Mouse (Mus musculus) kidney, embryonic 14.5 days (tissue): ENCODE results near the gene Itih3. TPM values are rescaled to one million over a fixed set of nuclear protein-coding genes. Genes with fewer than 3 reads are reported as not detected.
A peak's percentile ranks its signal among the peaks of the same experiment; 100 is the strongest.

Source experiments
- ATAC-seq: fragments of 200-750 bp; cut with Nextera tagmentation; 2 replicates; pipeline ENCODE4 v1.8.0; 2017; ENCODE audit warnings: moderate number of reproducible peaks, mild to moderate bottlenecking, moderate TSS enrichment, moderate library complexity; ENCODE audit not compliant: low FRiP score, low TSS enrichment
- H3K27ac ChIP-seq: fragments of 300-500 bp; sonication (generic); 2 replicates; pipeline ENCODE4 v1.5.1; 2014; ENCODE audit warnings: low read depth, mild to moderate bottlenecking, low read length, moderate library complexity, mixed read lengths
- H3K27me3 ChIP-seq: fragments of 300-500 bp; sonication (generic); 2 replicates; pipeline ENCODE4 v1.6.1; 2014; ENCODE audit warnings: mild to moderate bottlenecking, low read length; ENCODE audit not compliant: control insufficient read depth, insufficient read depth
- H3K36me3 ChIP-seq: fragments of 300-500 bp; sonication (generic); 2 replicates; pipeline ENCODE4 v1.6.1; 2014; ENCODE audit warnings: low read length, mixed read lengths; ENCODE audit not compliant: control insufficient read depth, insufficient read depth
- H3K4me1 ChIP-seq: fragments of 300-500 bp; sonication (generic); 2 replicates; pipeline ENCODE4 v1.6.1; 2014; ENCODE audit warnings: low read length, mixed read lengths; ENCODE audit not compliant: control insufficient read depth, insufficient read depth
- H3K4me2 ChIP-seq: fragments of 300-500 bp; sonication (generic); replicated peaks from 2 replicates; pipeline ENCODE4 v1.6.1; 2014; ENCODE audit warnings: low read depth, mild to moderate bottlenecking, low read length
- H3K4me3 ChIP-seq: fragments of 300-500 bp; sonication (generic); 2 replicates; pipeline ENCODE4 v1.5.1; 2014; ENCODE audit warnings: mild to moderate bottlenecking, low read length
- H3K9ac ChIP-seq: fragments of 300-500 bp; sonication (generic); 2 replicates; pipeline ENCODE4 v1.6.1; 2014; ENCODE audit warnings: low read depth, mild to moderate bottlenecking, low read length, moderate library complexity
- H3K9me3 ChIP-seq: fragments of 300-500 bp; sonication (generic); 2 replicates; pipeline ENCODE4 v1.6.1; 2016; ENCODE audit warnings: low read length; ENCODE audit not compliant: control insufficient read depth
- WGBS: fragments of 180-500 bp; shearing (Covaris S2); extraction: QIAGEN DNeasy Blood & Tissue Kit; methylation state at CpG from one replicate; pipeline ENCODE4 v1.1.7; 2014; 5-methylcytosine and 5-hydroxymethylcytosine counted together
- polyA plus RNA-seq: library from polyadenylated mRNA; unstranded; fragments of >200 nt; fragmentation: Nextera tagmentation; extraction: Ambion mirVana; gene quantifications from 2 replicates; pipeline ENCODE4 v1.2.1, GENCODE M21; 2014

The Itih3 gene
- polyA plus RNA-seq, 1 experiment from 2014 or later: 0.30 TPM

DNA sequence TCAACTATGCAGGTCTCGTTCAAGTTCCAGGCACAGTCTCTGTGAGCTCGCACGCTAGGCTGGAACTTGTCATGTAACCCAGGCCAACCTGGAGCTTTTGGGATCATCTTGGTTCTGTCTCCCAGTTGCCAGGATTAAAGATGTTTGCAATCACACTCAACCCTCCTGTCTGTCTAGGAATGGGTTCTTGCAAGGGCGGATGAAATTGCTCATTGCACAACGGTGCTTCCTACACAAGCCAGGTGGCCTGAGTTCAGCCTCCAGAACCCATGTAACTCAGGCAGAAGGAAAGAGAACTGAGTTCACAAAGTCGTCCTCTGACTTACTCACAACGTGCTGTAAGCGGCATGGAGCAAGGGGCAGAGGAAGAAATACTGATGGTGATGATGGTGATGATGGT lies 12.4 kb downstream of the Itih3 start:
- Histone ChIP-seq H3K9me3 (no peaks in the 10 kb centered on the region), H3K36me3 (no peaks in the 10 kb centered on the region), H3K27me3 (no peaks in the 10 kb centered on the region), H3K9ac (no peak overlapping the region), H3K4me2 (no peak overlapping the region), H3K27ac (no peak overlapping the region), H3K4me1 (no peaks in the 10 kb centered on the region), H3K4me3 (no peak overlapping the region)
- no peak for ATAC-seq
- 92% methylated on average over 8 of the region's 8 CpGs for WGBS

DNA sequence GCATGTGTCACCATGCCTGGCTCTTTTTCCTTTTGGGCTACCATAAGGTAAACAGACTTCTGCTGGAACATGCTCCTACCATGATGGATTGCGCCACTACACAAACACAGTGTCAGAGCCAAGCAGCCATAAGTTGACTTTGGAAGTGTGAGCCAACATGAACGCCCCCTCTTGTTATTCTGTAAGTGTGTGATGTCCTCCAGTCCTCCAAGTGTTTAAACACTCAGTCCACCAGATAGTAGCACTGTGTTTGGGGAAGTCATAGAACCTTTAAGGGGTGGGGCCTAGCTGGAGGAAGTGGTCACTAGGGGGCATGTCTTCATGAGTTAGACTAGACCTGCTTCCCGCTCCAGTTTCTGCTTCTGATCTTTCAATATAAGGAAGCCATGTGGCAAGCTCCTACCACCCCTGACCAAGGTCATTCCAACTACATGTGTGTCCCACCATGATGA lies 15.7 kb downstream of the Itih3 start:
- H3K4me3 ChIP-seq: no peak overlapping the region
- no peaks in the 10 kb centered on the region for H3K36me3 ChIP-seq
- no peaks in the 10 kb centered on the region for H3K9me3 ChIP-seq
- H3K4me1 ChIP-seq: no peaks in the 10 kb centered on the region
- WGBS: 63% methylated on average over 3 of the region's 3 CpGs
- H3K4me2 ChIP-seq: no peak overlapping the region
- no peak for ATAC-seq
- no peak overlapping the region for H3K9ac ChIP-seq
- H3K27me3 ChIP-seq: no peaks in the 10 kb centered on the region
- H3K27ac ChIP-seq: no peak overlapping the region

GRCm38 (mm10) chr14:30906001-30906400 lies 17.6 kb downstream of the Itih3 start:
- H3K36me3 ChIP-seq: no peaks in the 10 kb centered on the region
- no peak overlapping the region for H3K27ac ChIP-seq
- no peak overlapping the region for H3K9ac ChIP-seq
- WGBS: 89% methylated on average over 6 of the region's 6 CpGs
- no peak overlapping the region for H3K4me2 ChIP-seq
- H3K27me3 ChIP-seq: no peaks in the 10 kb centered on the region
- H3K9me3 ChIP-seq: no peaks in the 10 kb centered on the region
- H3K4me3 ChIP-seq: no peak overlapping the region
- ATAC-seq: no peak
- H3K4me1 ChIP-seq: no peaks in the 10 kb centered on the region

GRCm38 (mm10) chr14:30904307-30904706 lies 19.3 kb downstream of the Itih3 start:
- no peaks in the 10 kb centered on the region for H3K4me1 ChIP-seq
- no peak overlapping the region for H3K4me3 ChIP-seq
- no peaks in the 10 kb centered on the region for H3K9me3 ChIP-seq
- H3K27ac ChIP-seq: no peak overlapping the region
- H3K27me3 ChIP-seq: no peaks in the 10 kb centered on the region
- no peaks in the 10 kb centered on the region for H3K36me3 ChIP-seq
- WGBS: 85% methylated on average over 8 of the region's 8 CpGs
- H3K9ac ChIP-seq: no peak overlapping the region
- no peak for ATAC-seq
- H3K4me2 ChIP-seq: no peak overlapping the region

DNA sequence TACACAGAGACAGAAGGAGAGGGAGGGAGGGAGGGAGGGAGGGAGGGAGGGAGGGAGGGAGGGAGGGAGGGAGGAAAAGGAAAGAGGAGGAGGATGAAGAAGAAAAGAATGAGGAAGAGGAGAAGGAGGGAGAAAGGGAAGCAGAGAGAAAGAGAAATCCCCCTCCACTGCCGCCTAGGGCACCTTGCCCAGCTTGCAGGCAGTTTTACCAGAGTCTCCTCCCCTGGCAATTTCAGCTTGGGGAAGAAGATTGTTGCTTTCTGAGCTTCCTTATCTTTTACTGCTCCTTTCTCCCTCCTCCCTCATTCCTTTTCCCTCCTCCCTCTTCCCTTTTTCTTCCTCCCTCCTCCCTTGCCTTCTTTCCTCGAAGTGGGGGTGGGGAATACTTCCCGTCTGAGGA lies 20.5 kb downstream of the Itih3 start:
- H3K9me3 ChIP-seq: no peaks in the 10 kb centered on the region
- 66% methylated on average over 3 of the region's 3 CpGs for WGBS
- H3K4me1 ChIP-seq: no peaks in the 10 kb centered on the region
- ATAC-seq: no peak
- no peak overlapping the region for H3K27ac ChIP-seq
- no peak overlapping the region for H3K9ac ChIP-seq
- no peaks in the 10 kb centered on the region for H3K27me3 ChIP-seq
- no peak overlapping the region for H3K4me2 ChIP-seq
- no peak overlapping the region for H3K4me3 ChIP-seq
- no peaks in the 10 kb centered on the region for H3K36me3 ChIP-seq

- H3K4me2 ChIP-seq: no peak overlapping the region
Observed at GRCm38 (mm10) chr14:30902628-30903027, 20.9 kb downstream of the Itih3 start.

GRCm38 (mm10) chr14:30899972-30900371 lies 23.6 kb downstream of the Itih3 start:
- H3K9me3 ChIP-seq: no peaks in the 10 kb centered on the region
- 74% methylated on average over 3 of the region's 3 CpGs for WGBS

More at GRCm38 (mm10) chr14:30902628-30903027, 20.9 kb downstream of the Itih3 start:
- Histone ChIP-seq H3K9me3 (no peaks in the 10 kb centered on the region), H3K36me3 (no peaks in the 10 kb centered on the region), H3K4me3 (no peak overlapping the region), H3K27ac (no peak overlapping the region), H3K27me3 (no peaks in the 10 kb centered on the region), H3K4me1 (no peaks in the 10 kb centered on the region), H3K9ac (no peak overlapping the region)
- ATAC-seq: no peak
- WGBS: 89% methylated on average over 5 of the region's 5 CpGs

DNA sequence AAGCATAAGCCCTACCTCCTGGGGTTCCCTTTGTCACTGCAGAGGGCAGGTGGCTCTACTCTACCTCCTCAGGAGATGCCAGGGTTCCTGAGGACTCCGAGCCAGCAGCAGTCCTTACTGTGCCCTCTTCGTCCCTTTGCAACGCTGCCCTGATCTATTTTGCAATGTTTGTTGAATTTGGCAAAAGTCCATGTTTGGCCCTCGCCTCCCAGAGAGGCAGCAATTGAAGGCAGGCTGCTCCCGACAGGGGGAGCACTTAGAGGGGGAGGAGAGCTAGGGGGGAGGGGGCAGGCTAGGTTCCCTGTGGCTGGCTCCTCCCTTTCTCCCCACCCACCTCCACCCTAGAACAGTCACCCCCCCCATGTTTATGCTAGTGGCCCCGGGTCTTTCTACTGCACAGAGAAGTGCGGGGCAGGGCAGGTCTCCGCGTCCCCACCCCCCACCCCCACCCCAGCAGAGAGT lies 35.3 kb downstream of the Itih3 start:
- 16% methylated on average over 9 of the region's 9 CpGs for whole genome bisulfite sequencing
- ATAC-seq: peak; percentile 61; the same call in 1 of the 2 replicates
- Histone ChIP-seq H3K4me2 (peak overlapping the region; percentile 15; the same call in 1 of the 2 replicates), H3K9ac (no peak overlapping the region), H3K4me3 (no peak overlapping the region), H3K9me3 (no peaks in the 10 kb centered on the region), H3K4me1 (0 out of 2 replicates have a peak, but pooled peaks cover 5% of the 10 kb centered on the region), H3K36me3 (no peaks in the 10 kb centered on the region), H3K27me3 (no peaks in the 10 kb centered on the region), H3K27ac (no peak overlapping the region)

More at GRCm38 (mm10) chr14:30899972-30900371, 23.6 kb downstream of the Itih3 start:
- Histone ChIP-seq H3K9ac (no peak overlapping the region), H3K4me1 (no peaks in the 10 kb centered on the region), H3K27ac (no peak overlapping the region), H3K27me3 (no peaks in the 10 kb centered on the region), H3K4me2 (no peak overlapping the region), H3K36me3 (no peaks in the 10 kb centered on the region), H3K4me3 (no peak overlapping the region)
- ATAC-seq: no peak

GRCm38 (mm10) chr14:30886204-30886603 lies 37.4 kb downstream of the Itih3 start, which contains the start of gene Itih4:
Gene Itih4, plus strand, starts transcription at chr14:30886476.
- ATAC-seq: no peak
- no peak within 1 kb of the TSS for H3K9ac ChIP-seq
- H3K4me2 ChIP-seq: no peak within 1 kb of the TSS
- 0 out of 2 replicates have a peak, but pooled peaks cover 5% of the 10 kb centered on the region for H3K4me1 ChIP-seq
- WGBS: 81% methylated on average over 3 of the region's 3 CpGs
- no peaks in the 10 kb centered on the region for H3K27me3 ChIP-seq
- no peak within 1 kb of the TSS for H3K27ac ChIP-seq
- no peak within 1 kb of the TSS for H3K4me3 ChIP-seq
- no peaks in the 10 kb centered on the region for H3K9me3 ChIP-seq
- H3K36me3 ChIP-seq: no peaks in the 10 kb centered on the region
